Mouse (Mus musculus): ENCODE data around the gene Ube2k. TPM values are rescaled to one million over a fixed set of nuclear protein-coding genes. Genes with fewer than 3 reads are reported as not detected.

Ube2k gene
- total and polyA plus RNA-seq, 3 experiments, result 52.9 to 231 TPM; not detected in 1

GRCm38 (mm10) chr5:65561125-65561893 lies 24.3 kb downstream of the Ube2k start:
- H3K9me3 ChIP-seq (replicated peaks; ENCODE audit: insufficient read depth, low read length), result no peaks in the 10 kb centered on the region
- no peak overlapping the region for H3K27ac ChIP-seq (ENCODE audit: control insufficient read depth, low read depth, low read length)
- H3K79me2 ChIP-seq (ENCODE audit: control insufficient read depth, insufficient read depth, low read length, poor library complexity), result peaks cover 42% of the 10 kb centered on the region
- no peak overlapping the region for H3K9ac ChIP-seq (ENCODE audit: control insufficient read depth, low read depth, low read length, poor library complexity, severe bottlenecking)
- no peak for DNase-seq (ENCODE audit: low read depth, low spot score)
- TF ChIP-seq ZNF384 (IDR thresholded peaks at IDR 0.05; ENCODE audit: low read depth, low read length), result no peak
- TF ChIP-seq TAL1 (IDR thresholded peaks at IDR 0.05; ENCODE audit: low read length), result no peak
- TF ChIP-seq RCOR1 (IDR thresholded peaks at IDR 0.05; ENCODE audit: low read depth, low read length), result no peak
- TF ChIP-seq ZMIZ1 (IDR thresholded peaks at IDR 0.05; ENCODE audit: low read depth, low read length), result no peak
- no peak for TF ChIP-seq ZC3H11A (IDR thresholded peaks at IDR 0.05; ENCODE audit: low read depth, low read length)
- no peak for TF ChIP-seq GABPA (IDR thresholded peaks at IDR 0.05; ENCODE audit: low read depth, low read length)
- TF ChIP-seq JUND (IDR thresholded peaks at IDR 0.05; ENCODE audit: low read depth, low read length), result no peak
- no peak for TF ChIP-seq RAD21 (IDR thresholded peaks at IDR 0.05; ENCODE audit: low read depth, low read length)
- no peak for TF ChIP-seq HCFC1 (IDR thresholded peaks at IDR 0.05; ENCODE audit: low read depth, low read length)
- TF ChIP-seq MXI1 (IDR thresholded peaks at IDR 0.05; ENCODE audit: low read depth, low read length), result no peak
- no peak for TF ChIP-seq USF2 (IDR thresholded peaks at IDR 0.05; ENCODE audit: borderline replicate concordance in 1 of 2, insufficient read depth in 1 of 2, low read depth in 1 of 2, low read length in 2 of 2)
- TF ChIP-seq POLR2AphosphoS2 (IDR thresholded peaks at IDR 0.05; ENCODE audit: low read length), result no peak
- no peak for TF ChIP-seq CTCF (IDR thresholded peaks at IDR 0.05 in 2 of 3, conservative IDR thresholded peaks at IDR 0.05 in 1 of 3; ENCODE audit: control insufficient read depth in 1 of 3, insufficient read depth in 1 of 3, low read depth in 2 of 3, low read length in 3 of 3, poor library complexity in 1 of 3, severe bottlenecking in 1 of 3)
- no peaks in the 10 kb centered on the region for H3K27me3 ChIP-seq (ENCODE audit: control insufficient read depth in 1 of 2, insufficient read depth in 2 of 2, low read length in 2 of 2)
- H3K36me3 ChIP-seq (ENCODE audit: control insufficient read depth in 1 of 2, insufficient read depth in 2 of 2, low read length in 2 of 2), result peaks cover 7 to 20% of the 10 kb centered on the region in 2 experiments
- no peak overlapping the region for H3K4me3 ChIP-seq (ENCODE audit: control insufficient read depth in 1 of 2, insufficient read depth in 1 of 2, low read depth in 2 of 2, low read length in 2 of 2)
- H3K4me1 ChIP-seq (ENCODE audit: control insufficient read depth in 1 of 2, insufficient read depth in 2 of 2, low read length in 2 of 2), result peaks cover 4 to 10% of the 10 kb centered on the region in 2 experiments; a peak in 3 of 4 replicates

- Histone ChIP-seq H3K27me3 (ENCODE audit: control insufficient read depth in 1 of 2, insufficient read depth in 2 of 2, low read length in 2 of 2) (no peaks in the 10 kb centered on the region), H3K36me3 (ENCODE audit: control insufficient read depth in 1 of 2, insufficient read depth in 2 of 2, low read length in 2 of 2) (peaks cover 0 to 19% of the 10 kb centered on the region in 2 experiments; a peak in 2 of 4 replicates), H3K4me3 (ENCODE audit: control insufficient read depth in 1 of 2, insufficient read depth in 1 of 2, low read depth in 2 of 2, low read length in 2 of 2) (no peak overlapping the region), H3K4me1 (ENCODE audit: control insufficient read depth in 1 of 2, insufficient read depth in 2 of 2, low read length in 2 of 2) (no peaks in the 10 kb centered on the region), H3K9ac (ENCODE audit: control insufficient read depth, low read depth, low read length, poor library complexity, severe bottlenecking) (no peak overlapping the region), H3K79me2 (ENCODE audit: control insufficient read depth, insufficient read depth, low read length, poor library complexity) (peaks cover 20% of the 10 kb centered on the region), H3K9me3 (replicated peaks; ENCODE audit: insufficient read depth, low read length) (no peaks in the 10 kb centered on the region), H3K27ac (ENCODE audit: control insufficient read depth, low read depth, low read length) (no peak overlapping the region)
- no peak for DNase-seq (ENCODE audit: low read depth, low spot score)
- TF ChIP-seq MEF2A (IDR thresholded peaks at IDR 0.05; ENCODE audit: extremely low read depth, insufficient replicate concordance, low read depth, low read length, poor library complexity, severe bottlenecking) (no peak), GATA1 (IDR thresholded peaks at IDR 0.05; ENCODE audit: low read depth, low read length) (no peak), POLR2AphosphoS5 (IDR thresholded peaks at IDR 0.05; ENCODE audit: borderline replicate concordance, low read depth, low read length) (no peak)
Observed at GRCm38 (mm10) chr5:65565486-65565885, 28.5 kb downstream of the Ube2k start.
